Mouse (Mus musculus) lung, postnatal 14 days (tissue): ENCODE measurements around the gene Tbc1d22b.
"Not testable (repeated sequence)": the region's sequence is repeated elsewhere in the genome, so short reads cannot be mapped to it uniquely, and the experiment has no call there.

Source experiments
- DNase-seq: peaks from one replicate; pipeline ENCODE4 v3.0.0; 2021

Gene Tbc1d22b

DNA sequence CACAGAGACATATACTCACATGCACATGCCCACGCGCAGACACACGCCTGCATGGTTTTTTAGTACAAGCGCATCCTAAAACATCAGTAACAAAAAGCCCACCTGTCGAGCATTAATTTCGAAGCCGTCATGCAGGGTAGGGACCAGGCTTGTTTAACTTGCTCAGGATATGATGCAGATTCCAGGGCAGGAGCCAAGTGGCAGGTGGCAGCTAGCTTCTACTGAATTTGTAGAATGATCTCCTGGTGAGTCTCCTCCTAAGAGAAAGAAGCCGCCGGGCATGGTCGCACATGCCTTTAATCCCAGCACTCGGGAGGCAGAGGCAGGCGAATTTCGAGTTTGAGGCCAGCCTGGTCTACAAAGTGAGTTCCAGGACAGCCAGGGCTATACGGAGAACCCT lies 49.5 kb downstream of the Tbc1d22b start:
- DNase-seq, result no peak

DNA sequence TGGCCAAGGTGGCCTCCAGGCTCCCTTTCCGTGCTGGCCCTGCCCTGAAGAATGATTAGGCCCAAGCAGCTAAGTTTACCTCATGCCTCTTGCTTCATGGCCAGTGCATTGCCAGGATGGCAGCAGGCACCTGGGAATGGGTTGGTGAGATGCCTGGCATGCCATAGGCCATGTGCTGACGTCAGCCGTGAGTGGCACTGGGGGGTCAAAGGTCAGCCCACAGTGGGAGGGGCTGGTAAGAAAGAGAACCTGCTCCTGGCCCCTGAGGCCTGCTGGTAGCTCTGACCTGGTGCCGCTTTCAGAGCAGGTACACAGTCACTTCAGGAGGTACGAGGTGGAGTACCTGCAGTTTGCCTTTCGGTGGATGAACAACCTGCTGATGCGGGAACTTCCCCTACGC lies 50.0 kb downstream of the Tbc1d22b start:
- DNase-seq, result no peak

DNA sequence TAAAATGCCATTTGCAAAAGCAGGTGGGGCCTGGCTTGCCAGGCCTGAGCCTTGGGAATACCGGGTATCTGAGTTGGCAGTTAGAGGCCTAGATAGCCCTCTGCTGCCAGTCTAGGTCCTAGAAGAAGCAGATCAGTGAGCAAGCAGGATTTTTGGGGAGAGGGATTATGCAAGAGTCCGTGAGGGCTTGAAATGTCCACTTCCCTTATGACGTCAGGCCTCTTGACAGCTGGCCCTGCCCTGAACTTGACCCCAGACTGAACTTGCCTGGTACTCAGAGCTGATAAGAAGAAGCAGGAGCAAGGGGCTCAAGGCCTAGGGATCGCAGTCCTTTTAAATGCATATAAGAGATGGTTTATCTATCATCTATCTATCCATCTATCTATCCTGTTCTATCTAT lies 51.8 kb downstream of the Tbc1d22b start:
- DNase-seq, result peak; percentile 60

DNA sequence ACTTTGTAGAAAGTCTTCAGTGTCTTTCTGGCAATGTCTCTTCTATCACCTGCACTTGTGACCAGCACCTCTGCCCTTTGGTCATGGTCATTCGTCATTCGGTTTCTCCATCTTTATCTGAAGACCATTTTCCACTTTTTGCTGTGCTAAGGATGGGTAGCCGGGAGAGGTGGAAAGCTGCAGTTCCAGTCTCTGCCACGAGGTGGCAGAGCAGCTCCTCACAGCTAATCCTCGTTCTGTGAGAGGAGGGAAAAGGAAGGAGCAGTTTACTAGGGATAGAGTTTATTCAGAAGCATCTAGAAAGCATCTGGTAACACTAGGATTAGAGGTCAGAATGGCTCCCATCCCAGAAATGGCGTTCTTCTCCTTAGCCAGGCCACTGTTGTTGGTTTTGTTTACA lies 53.7 kb downstream of the Tbc1d22b start:
- DNase-seq, result peak; percentile 89

DNA sequence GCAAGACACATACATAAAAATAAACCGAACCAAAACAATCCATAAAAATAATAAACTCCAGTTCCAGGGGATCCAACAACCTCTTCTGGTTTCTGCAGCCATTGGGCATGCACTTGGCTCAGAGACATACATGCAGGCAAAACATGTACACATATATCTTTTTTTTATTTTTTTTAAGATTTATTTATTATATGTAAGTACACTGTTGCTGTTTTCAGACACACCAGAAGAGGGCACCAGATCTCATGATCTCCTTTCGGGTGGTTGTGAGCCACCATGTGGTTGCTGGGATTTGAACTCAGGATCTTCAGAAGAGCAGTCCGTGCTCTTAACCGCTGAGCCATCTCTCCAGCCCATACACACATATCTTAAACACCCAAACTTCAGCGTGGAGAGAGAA lies 63.9 kb downstream of the Tbc1d22b start:
- not testable (repeated sequence) for DNase-seq

DNA sequence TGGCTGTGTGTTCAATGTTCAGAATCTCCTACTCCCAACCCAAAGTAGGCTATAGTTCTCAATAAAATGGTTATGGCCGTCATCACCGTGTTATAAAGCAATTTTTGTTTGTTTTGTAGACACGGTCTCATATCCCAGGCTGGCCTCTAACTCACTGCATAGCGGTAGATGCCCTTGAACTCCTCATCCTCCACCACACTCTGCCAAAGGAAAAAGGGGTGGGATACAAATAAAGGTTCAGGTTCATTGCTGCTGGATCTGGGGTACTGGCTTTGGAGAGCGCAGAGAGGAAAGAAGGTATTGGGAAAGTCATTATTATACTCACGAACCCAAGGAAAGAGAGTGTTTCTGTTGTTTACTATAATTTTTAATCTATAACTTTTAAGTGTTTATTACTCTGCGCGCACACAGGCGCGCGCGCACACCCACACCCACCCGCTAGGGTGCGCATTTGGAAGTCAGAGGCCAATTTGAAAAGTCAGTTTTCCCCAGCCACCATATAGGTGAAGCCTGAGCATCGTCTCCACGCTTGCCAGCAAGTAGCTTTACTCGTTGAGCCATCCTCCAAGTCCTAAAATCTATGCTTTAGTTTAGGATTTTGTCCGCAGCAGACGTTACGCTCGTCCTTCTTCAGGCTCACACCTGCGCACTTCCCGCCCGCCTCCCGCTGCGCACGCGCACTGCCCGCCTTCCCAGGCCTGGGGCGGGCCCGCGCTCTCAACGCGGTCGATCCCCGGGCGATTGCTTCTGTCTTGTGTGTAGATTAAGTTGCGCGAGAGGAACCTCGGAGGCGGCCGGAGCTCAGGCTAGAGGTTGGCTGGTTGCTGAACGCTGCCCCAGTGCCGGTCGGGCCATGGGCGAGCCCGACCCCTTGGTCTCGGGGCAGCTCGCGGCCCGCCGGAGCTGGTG lies 64.8 kb downstream of the Tbc1d22b start, which contains the start of the genes Rnf8 and Gm28043:
Gene Rnf8 (plus strand): TSS at position 676 of the 909 bp plus-strand sequence.
Gene Gm28043 (plus strand): TSS at position 762 of the 909 bp plus-strand sequence.
- DNase-seq, result peak; percentile 95

DNA sequence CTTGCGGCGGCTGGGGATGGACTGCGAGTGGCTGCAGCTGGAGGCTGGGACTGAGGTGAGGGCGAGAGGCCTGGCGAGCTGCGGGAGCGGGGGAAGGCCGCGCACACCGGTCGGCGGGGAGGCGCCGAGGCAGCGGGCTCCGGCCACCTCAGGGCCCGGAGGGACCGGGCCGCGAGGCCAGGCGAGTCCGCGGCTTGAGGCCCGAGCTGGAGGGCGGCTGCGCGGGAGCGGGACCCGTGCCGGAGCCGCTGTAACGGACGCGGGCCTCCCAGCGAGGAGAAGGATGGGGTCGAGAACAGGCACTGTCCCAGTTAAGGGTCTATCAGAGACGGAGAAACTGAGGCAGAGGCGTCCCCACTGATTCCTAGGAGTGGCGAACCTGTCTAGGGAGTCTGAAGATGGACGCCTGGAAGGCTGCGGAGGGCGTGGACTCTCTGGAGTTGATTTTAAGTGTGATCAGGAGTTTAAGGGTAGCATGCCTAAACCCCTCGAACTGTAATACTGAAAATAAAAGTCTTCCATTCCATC lies 65.5 kb downstream of the Tbc1d22b start:
- no peak for DNase-seq

DNA sequence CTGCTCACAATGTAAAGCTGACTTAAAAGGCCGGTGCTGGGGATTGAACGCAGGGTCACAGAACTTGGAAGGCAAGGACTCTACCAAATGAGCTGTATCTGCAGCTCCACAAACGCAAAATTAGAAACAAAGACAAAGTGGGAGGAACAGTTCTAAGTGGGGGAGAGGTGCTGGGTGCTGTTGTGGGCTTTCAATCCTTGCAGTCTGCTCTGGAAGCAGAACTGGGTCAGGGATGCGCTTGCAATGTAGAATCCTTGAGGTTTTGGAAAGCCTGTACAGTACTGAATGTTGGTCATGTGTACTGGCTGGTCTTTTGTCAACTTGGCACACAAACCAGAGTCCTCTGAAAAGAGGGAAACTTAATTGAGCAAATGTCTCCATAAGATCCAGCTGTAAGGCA lies 66.0 kb downstream of the Tbc1d22b start:
- no peak for DNase-seq

DNA sequence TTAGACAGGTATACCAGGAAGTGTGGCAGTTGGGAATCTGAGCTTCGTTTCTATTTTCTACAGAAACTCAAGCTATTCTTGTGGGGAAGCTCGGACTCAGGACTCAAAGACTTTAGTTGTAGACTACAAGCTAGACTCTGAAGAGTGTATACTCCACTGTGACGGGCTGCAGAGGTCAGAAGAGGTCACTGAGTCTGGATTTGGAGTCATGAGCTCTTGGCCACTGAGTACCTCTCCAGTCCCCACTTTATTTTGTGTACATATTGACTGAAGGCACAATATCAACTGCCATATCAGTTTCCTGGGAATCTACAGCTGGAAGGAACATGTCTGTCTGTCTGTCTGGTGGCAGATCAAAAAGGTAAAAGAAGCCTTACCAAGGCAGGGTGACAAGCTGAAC lies 69.6 kb downstream of the Tbc1d22b start:
- no peak for DNase-seq

DNA sequence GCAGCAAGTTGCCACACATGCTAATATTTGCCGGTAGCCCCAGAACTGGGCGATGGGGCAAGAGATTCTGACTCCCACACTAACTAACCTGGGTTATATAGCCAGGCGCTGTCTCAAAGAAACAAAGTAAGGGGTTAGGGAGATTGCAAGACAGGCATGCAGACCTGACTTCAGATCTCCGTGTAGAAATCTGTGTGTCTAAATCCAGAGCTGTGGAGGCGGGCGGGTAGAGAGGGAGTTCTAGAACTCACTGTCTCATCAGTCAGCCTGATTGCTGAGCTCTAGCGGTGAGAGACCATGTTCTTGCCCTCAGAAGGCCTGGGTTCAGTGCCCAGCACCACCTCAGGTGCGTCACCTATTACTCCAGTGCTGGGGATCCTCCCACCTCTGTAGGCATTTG lies 73.9 kb downstream of the Tbc1d22b start:
- DNase-seq, result no peak

DNA sequence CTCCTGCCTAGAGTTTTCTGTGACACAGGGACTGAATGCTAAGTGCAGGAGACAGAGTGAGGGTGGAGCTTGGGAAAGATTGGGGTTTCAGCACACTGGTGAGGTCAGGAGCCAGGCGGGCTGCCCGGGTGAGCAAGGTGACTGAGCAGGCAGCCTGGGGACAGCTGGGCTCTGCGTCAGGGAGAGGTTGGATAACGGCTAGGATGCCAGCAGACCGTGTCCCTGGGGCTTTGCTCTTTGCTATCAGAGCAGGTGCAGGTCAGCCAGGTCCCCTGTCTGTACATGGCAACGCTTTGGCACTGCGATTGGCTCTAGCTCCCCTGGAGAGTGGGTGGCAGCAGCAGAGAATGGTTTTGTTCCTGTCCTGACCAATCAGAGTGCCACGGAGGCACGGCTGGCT lies 77.7 kb downstream of the Tbc1d22b start:
- no peak for DNase-seq

DNA sequence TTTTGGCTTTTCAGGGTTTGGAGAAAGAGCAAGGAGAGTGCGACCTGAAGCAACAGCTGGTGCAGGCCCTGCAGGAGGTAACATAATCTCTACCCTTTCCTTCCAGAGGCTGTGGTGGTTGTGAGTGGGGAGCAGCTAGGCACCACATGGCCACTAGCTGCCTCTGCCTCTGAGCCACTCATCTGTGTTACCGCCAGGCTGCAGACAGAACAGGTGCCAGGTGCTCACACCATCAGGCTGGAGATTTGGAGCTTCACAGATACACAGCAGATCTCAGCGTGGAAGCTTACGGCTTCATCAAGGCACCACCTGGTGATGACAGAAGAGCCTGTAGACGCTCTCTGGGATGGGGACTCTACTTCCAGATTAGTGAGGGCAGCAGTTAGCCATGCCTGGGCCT lies 79.4 kb downstream of the Tbc1d22b start:
- no peak for DNase-seq

DNA sequence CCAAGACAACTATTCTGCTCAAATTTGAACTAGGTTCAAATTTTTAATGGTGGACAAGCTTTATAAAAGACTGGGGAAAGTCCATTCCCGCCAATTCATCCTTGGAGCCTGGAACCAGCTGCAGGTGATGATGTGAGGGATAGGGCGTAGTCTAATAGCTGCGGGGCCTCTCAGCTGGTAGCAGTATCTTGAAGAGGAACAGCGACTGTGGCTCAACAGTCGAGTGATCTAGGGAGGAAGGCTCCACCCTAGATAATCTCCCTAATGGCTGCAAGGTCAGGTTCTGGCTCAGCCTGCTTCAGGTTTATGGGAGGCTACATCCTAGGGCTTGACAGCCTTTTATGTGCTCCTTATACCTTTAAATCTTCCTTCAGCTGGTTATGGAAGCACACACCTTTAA lies 80.0 kb downstream of the Tbc1d22b start:
- no peak for DNase-seq

DNA sequence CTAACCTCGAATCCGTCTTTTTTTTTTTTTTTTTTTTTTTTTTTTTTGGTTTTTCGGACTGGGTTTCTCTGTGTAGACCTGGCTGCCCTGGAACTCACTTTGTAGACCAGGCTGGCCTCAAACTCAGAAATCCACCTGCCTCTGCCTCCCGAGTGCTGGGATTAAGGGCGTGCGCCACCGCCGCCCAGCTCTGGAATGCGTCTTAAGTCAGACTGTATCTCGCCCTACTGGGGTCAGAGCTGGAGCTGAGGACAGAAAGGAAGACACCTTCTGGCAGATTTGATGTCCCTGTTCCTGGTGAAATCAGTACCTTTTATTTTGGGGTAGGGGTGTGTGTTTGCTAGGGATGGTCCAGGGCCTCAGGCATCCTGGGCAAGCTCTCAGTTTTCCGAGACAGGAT lies 82.7 kb downstream of the Tbc1d22b start:
- no peak for DNase-seq

DNA sequence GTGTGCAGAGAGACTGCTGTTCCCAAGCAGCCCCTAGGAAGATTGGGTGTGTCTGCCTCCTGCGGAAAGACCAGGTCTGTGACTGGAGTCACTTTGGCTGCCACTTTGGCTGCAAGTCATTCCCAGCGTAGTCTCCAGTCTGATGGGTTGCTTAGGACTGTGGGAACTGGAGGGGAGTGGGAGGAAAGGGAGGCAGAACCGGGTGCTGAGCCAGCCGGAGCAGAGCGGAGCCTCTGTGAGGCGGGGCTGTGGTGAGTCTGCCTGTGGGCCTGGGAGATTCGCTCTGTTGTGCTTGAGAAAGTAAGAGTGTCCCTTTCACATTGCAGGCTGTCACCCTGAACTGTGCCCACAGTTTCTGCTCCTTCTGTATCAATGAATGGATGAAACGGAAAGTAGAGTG lies 85.9 kb downstream of the Tbc1d22b start:
- no peak for DNase-seq

DNA sequence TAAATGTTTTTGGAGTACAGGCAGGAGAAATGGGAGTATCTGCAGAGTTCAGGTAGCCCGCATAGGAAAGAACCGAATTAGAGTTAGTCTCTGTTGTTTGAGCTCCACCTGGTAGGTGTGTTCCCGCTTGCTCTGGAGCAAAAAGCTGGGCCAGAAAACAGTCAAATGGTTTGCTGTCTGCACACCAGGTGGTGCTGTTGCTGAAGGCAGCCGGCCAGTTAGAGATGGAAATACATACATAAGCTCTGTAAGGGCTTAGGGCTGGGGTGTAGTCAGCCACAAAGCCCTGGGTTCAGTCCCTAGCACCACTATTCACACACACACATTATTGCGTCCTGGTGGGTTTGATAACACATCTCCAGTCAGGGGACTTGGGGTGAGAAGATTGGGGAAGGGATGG lies 86.5 kb downstream of the Tbc1d22b start:
- DNase-seq, result peak; percentile 30

DNA sequence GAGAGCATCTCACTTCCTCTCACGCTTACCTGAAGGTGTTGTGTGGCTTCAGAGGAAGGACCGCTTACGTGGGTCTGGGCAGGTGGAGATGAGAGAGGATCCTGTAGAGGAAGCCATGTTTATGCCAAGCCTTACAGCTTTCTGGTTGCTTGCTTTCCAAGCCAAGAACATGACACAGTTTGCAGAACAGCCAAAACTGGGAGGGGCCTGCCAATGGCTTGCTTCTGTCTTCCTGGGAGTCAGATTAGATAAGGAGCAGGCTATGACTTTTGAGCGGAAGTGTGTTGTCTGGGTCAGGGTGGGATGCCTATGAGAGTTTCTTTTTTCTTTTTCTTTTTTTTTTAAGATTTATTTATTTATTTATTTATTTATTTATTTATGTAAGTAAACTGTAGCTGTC lies 87.8 kb downstream of the Tbc1d22b start:
- DNase-seq, result no peak

DNA sequence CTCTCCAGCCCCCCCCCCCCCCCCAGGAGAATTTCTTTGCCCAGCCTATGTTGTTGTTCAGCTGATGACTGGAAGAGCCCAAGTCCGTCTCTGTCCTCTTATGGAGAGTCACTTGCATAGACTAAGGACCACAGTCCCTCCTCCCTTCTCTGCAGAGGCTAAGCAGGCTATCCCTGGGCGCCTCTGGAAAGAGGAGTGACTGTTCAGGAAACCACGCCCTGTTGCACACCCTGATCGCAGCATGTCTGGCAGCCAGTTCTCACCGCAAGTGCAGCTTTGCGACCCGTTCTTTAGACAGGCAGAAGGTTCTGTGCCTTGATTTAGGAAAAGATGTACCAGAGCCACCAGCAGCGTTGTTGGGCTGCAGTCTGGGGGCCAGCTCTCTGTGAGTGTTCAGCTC lies 88.3 kb downstream of the Tbc1d22b start:
- no peak for DNase-seq

DNA sequence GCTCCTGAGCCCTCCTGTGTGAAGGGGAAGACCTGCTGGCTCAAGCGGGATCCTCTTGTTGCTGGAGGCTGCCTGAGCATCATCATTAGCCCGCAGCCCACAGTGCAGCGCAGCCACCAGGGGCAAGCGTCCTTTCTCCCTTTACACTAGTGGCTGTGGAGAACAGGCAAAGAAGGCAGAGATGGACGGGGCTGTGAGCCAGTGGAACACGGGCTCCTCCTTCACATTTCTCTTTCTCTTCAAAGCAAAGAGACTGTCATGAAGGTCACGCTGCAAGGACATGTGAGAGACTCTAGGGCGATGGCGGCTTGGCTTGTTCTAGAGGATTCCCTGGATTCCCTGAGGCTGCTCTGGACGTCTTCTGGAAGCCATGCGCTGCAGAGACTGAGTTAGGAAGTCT lies 91.4 kb downstream of the Tbc1d22b start:
- no peak for DNase-seq

DNA sequence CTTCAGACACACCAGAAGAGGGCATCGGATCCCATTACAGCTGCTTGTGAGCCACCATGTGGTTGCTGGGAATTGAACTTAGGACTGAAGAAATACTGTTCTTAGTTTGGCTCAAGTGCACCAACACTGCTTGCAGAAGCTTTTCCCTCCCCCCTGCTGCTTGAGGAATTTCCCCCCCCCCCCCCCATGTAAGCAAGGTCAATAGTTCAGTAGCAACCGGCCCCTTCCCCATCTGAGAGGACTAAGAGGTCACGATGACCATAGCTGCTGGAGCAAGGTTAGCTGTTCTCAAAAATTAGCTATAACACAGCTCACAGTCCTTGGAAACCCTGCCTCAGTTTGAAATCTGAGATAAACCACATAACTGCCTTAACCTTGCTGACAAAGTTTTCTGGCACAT lies 92.6 kb downstream of the Tbc1d22b start:
- DNase-seq, result no peak
